Mouse (Mus musculus): ENCODE measurements around the gene Olfr1274-ps. TPM values are rescaled to one million over a fixed set of nuclear protein-coding genes. Genes with fewer than 3 reads are reported as not detected.
A peak's percentile ranks its signal among the peaks of the same experiment; 100 is the strongest.
"Not testable (repeated sequence)": the region's sequence is repeated elsewhere in the genome, so short reads cannot be mapped to it uniquely, and the experiment has no call there.

The Olfr1274-ps gene
- polyA plus RNA-seq (2012; rRNA removed) (not detected in 2 replicates), polyA plus RNA-seq (2014; fragmentation: Nextera tagmentation; extraction: Ambion mirVana) (not detected in 2 replicates)

GRCm38 (mm10) chr2:90398633-90399107, at the start of gene Olfr1274-ps:
Gene Olfr1274-ps (plus strand): TSS chr2:90398683.
- H3K4me1 ChIP-seq (ENCODE audit: control insufficient read depth, insufficient read depth, low read length); H3K4me3 ChIP-seq (replicated peaks; ENCODE audit: low read length); DNase-seq (ENCODE audit: low spot score); ATAC-seq (ENCODE audit: low FRiP score, low read depth); H3K27ac ChIP-seq (replicated peaks; ENCODE audit: low read depth, low read length); H3K9ac ChIP-seq (ENCODE audit: low read depth, low read length, severe bottlenecking); H3K27me3 ChIP-seq (ENCODE audit: control insufficient read depth, insufficient read depth, low read length); H3K9me3 ChIP-seq (ENCODE audit: control insufficient read depth, low read length); H3K36me3 ChIP-seq (ENCODE audit: control insufficient read depth, insufficient read depth, low read length); H3K4me2 ChIP-seq (replicated peaks; ENCODE audit: low read depth, low read length, severe bottlenecking): not testable (repeated sequence)
- WGBS = 82% methylated on average over 5 of the region's 7 CpGs

- H3K4me3 ChIP-seq (replicated peaks; ENCODE audit: low read length); H3K27me3 ChIP-seq (ENCODE audit: control insufficient read depth, insufficient read depth, low read length); H3K9me3 ChIP-seq (ENCODE audit: control insufficient read depth, low read length); ATAC-seq (ENCODE audit: low FRiP score, low read depth); H3K27ac ChIP-seq (replicated peaks; ENCODE audit: low read depth, low read length); H3K4me2 ChIP-seq (replicated peaks; ENCODE audit: low read depth, low read length, severe bottlenecking); H3K4me1 ChIP-seq (ENCODE audit: control insufficient read depth, insufficient read depth, low read length); H3K9ac ChIP-seq (ENCODE audit: low read depth, low read length, severe bottlenecking); DNase-seq (ENCODE audit: low spot score); H3K36me3 ChIP-seq (ENCODE audit: control insufficient read depth, insufficient read depth, low read length): not testable (repeated sequence)
- WGBS = no CpG with 5 or more reads among the region's 6 CpGs
Observed at GRCm38 (mm10) chr2:90351047-90351446, 47.4 kb upstream of the Olfr1274-ps start.

- not testable (repeated sequence) for H3K4me3 ChIP-seq (replicated peaks; ENCODE audit: low read length); H3K27me3 ChIP-seq (ENCODE audit: control insufficient read depth, insufficient read depth, low read length); H3K27ac ChIP-seq (replicated peaks; ENCODE audit: low read depth, low read length); H3K9me3 ChIP-seq (ENCODE audit: control insufficient read depth, low read length); H3K4me2 ChIP-seq (replicated peaks; ENCODE audit: low read depth, low read length, severe bottlenecking); H3K9ac ChIP-seq (ENCODE audit: low read depth, low read length, severe bottlenecking); H3K4me1 ChIP-seq (ENCODE audit: control insufficient read depth, insufficient read depth, low read length); H3K36me3 ChIP-seq (ENCODE audit: control insufficient read depth, insufficient read depth, low read length); DNase-seq (ENCODE audit: low spot score)
- ATAC-seq (ENCODE audit: low FRiP score, low read depth) = peak; percentile 47; the same call in 1 of the 2 replicates
- no CpG with 5 or more reads among the region's 3 CpGs for WGBS
Observed at GRCm38 (mm10) chr2:90351540-90351939, 46.9 kb upstream of the Olfr1274-ps start.

GRCm38 (mm10) chr2:90359229-90359628, 39.3 kb upstream of the Olfr1274-ps start:
- not testable (repeated sequence) for H3K9me3 ChIP-seq (ENCODE audit: control insufficient read depth, low read length); H3K4me1 ChIP-seq (ENCODE audit: control insufficient read depth, insufficient read depth, low read length); H3K27ac ChIP-seq (replicated peaks; ENCODE audit: low read depth, low read length); H3K9ac ChIP-seq (ENCODE audit: low read depth, low read length, severe bottlenecking); H3K4me3 ChIP-seq (replicated peaks; ENCODE audit: low read length); H3K36me3 ChIP-seq (ENCODE audit: control insufficient read depth, insufficient read depth, low read length); H3K4me2 ChIP-seq (replicated peaks; ENCODE audit: low read depth, low read length, severe bottlenecking); DNase-seq (ENCODE audit: low spot score); ATAC-seq (ENCODE audit: low FRiP score, low read depth); H3K27me3 ChIP-seq (ENCODE audit: control insufficient read depth, insufficient read depth, low read length)
- no CpG with 5 or more reads among the region's 5 CpGs for WGBS

- not testable (repeated sequence) for H3K27ac ChIP-seq (replicated peaks; ENCODE audit: low read depth, low read length); H3K4me2 ChIP-seq (replicated peaks; ENCODE audit: low read depth, low read length, severe bottlenecking); ATAC-seq (ENCODE audit: low FRiP score, low read depth); H3K4me1 ChIP-seq (ENCODE audit: control insufficient read depth, insufficient read depth, low read length); H3K36me3 ChIP-seq (ENCODE audit: control insufficient read depth, insufficient read depth, low read length); H3K9me3 ChIP-seq (ENCODE audit: control insufficient read depth, low read length); H3K9ac ChIP-seq (ENCODE audit: low read depth, low read length, severe bottlenecking); H3K4me3 ChIP-seq (replicated peaks; ENCODE audit: low read length); H3K27me3 ChIP-seq (ENCODE audit: control insufficient read depth, insufficient read depth, low read length); DNase-seq (ENCODE audit: low spot score)
- WGBS = no CpG with 5 or more reads among the region's 4 CpGs
Observed at GRCm38 (mm10) chr2:90360199-90360598, 38.3 kb upstream of the Olfr1274-ps start.

- H3K27me3 ChIP-seq (ENCODE audit: control insufficient read depth, insufficient read depth, low read length); DNase-seq (ENCODE audit: low spot score); H3K36me3 ChIP-seq (ENCODE audit: control insufficient read depth, insufficient read depth, low read length); H3K4me3 ChIP-seq (replicated peaks; ENCODE audit: low read length); H3K4me1 ChIP-seq (ENCODE audit: control insufficient read depth, insufficient read depth, low read length); H3K4me2 ChIP-seq (replicated peaks; ENCODE audit: low read depth, low read length, severe bottlenecking); H3K9me3 ChIP-seq (ENCODE audit: control insufficient read depth, low read length); H3K27ac ChIP-seq (replicated peaks; ENCODE audit: low read depth, low read length); H3K9ac ChIP-seq (ENCODE audit: low read depth, low read length, severe bottlenecking): not testable (repeated sequence)
- ATAC-seq (ENCODE audit: low FRiP score, low read depth) = peak; percentile 50; the same call in 1 of the 2 replicates
- WGBS = 79% methylated on average over 4 of the region's 4 CpGs
Observed at GRCm38 (mm10) chr2:90414110-90414821, 15.8 kb downstream of the Olfr1274-ps start.

GRCm38 (mm10) chr2:90422282-90422681, 23.8 kb downstream of the Olfr1274-ps start:
- 92% methylated on average over 6 of the region's 6 CpGs for WGBS
- not testable (repeated sequence) for H3K4me3 ChIP-seq (replicated peaks; ENCODE audit: low read length)

GRCm38 (mm10) chr2:90424937-90425336, 26.5 kb downstream of the Olfr1274-ps start:
- not testable (repeated sequence) for DNase-seq (ENCODE audit: low spot score); H3K4me3 ChIP-seq (replicated peaks; ENCODE audit: low read length); ATAC-seq (ENCODE audit: low FRiP score, low read depth); H3K9ac ChIP-seq (ENCODE audit: low read depth, low read length, severe bottlenecking); H3K4me2 ChIP-seq (replicated peaks; ENCODE audit: low read depth, low read length, severe bottlenecking); H3K27me3 ChIP-seq (ENCODE audit: control insufficient read depth, insufficient read depth, low read length); H3K9me3 ChIP-seq (ENCODE audit: control insufficient read depth, low read length); H3K4me1 ChIP-seq (ENCODE audit: control insufficient read depth, insufficient read depth, low read length); H3K27ac ChIP-seq (replicated peaks; ENCODE audit: low read depth, low read length); H3K36me3 ChIP-seq (ENCODE audit: control insufficient read depth, insufficient read depth, low read length)
- no CpG with 5 or more reads among the region's 4 CpGs for WGBS

More at GRCm38 (mm10) chr2:90422282-90422681, 23.8 kb downstream of the Olfr1274-ps start:
- not testable (repeated sequence) for H3K4me1 ChIP-seq (ENCODE audit: control insufficient read depth, insufficient read depth, low read length); H3K4me2 ChIP-seq (replicated peaks; ENCODE audit: low read depth, low read length, severe bottlenecking); DNase-seq (ENCODE audit: low spot score); H3K27me3 ChIP-seq (ENCODE audit: control insufficient read depth, insufficient read depth, low read length); H3K9me3 ChIP-seq (ENCODE audit: control insufficient read depth, low read length); H3K9ac ChIP-seq (ENCODE audit: low read depth, low read length, severe bottlenecking); H3K36me3 ChIP-seq (ENCODE audit: control insufficient read depth, insufficient read depth, low read length); H3K27ac ChIP-seq (replicated peaks; ENCODE audit: low read depth, low read length); ATAC-seq (ENCODE audit: low FRiP score, low read depth)
